Mouse (Mus musculus) G1E-ER4 (cell line): ENCODE results near the gene Gm38392. TPM values are rescaled to one million over a fixed set of nuclear protein-coding genes. Genes with fewer than 3 reads are reported as not detected.

Source experiments
- GATA1 ChIP-seq: IDR thresholded peaks from one replicate; pipeline ENCODE4 v1.8.0; 2012; ENCODE audit warnings: low read length, inconsistent platforms
- polyA plus RNA-seq: library from polyadenylated mRNA; stranded (reverse); fragments of >175 nt; gene quantifications from 2 replicates; pipeline ENCODE4 v1.2.3, GENCODE M21; 2012

Gm38392 gene
- polyA plus RNA-seq, 1 experiment, result not detected

- TF ChIP-seq GATA1, result no peak
These were observed 86.6 kb downstream of the Gm38392 start for GRCm38 (mm10) chr3:88200161-88200971.

DNA sequence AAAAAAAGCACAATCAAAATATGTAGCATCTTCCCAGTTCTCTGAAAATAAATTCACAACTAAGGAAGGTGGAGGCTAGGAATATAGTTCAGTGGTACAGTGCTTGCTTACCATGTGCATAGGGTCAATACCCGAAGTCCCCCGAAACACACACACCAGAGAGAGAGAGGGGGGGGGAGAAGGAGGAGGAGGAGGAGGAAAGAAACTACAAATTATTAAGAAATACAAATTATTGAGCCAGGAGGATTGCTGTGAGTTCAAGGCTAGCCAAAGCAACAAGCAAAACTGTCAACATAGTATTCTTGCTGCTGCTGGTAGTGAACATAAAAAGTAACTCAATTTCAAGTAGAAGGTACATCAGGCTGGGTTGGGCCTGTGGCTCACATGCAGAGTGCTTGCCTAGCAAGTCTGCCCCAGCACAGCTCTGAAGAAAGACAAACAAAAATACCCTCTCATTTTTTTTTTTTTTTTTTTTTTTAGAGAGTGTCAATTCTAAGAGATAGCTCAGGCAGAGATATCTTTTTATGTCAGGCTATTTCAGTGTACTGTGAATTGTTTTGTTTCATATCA is 87.4 kb downstream of the Gm38392 start:
- TF ChIP-seq GATA1, result no peak

GRCm38 (mm10) chr3:88198505-88199020 is 88.4 kb downstream of the Gm38392 start:
- no peak for TF ChIP-seq GATA1

DNA sequence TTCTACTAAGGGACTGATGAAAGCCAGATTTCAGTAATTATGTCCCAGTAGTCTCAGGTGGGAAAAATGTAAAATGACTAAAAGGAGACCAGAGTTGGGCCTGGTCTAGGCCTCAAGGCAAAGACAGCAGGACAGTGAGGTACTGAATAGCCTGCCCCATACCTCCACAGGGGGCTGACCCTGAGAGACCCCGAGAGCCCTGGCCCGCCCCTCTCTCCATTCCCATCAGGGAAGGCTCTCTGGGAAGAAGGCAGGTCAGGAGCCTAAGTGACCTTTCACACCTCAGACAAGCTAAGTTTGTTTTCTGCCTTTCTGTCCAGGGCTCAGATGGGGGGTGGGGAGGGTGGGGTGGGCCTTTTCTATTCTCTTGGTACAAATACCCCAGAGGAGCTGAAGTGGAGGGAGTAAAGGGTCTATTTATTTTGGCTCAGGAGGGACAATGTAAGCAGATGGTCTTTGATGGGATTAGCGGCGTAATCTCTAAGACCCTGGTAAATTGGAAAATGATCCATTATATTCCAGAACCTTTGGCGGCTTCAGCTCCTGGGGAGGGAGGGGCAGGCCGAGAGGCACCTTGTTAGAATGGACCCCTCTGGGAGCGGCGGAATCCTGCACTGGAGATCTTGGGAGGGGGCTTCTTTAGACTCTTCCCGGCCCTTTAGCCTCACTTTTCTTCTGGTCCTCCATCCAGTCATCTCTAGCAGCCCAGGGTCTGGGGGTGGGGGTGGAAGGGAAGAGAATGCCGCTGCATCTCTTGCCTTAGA is 89.1 kb downstream of the Gm38392 start:
- TF ChIP-seq GATA1, result no peak

Other genes starting within 250 kb of the Gm38392 start
- 34.8 and 53.1 TPM in 2 replicates for gene Gpatch4, start 244.1 kb downstream of the Gm38392 start, polyA plus RNA-seq
- 26.1 and 37.5 TPM in 2 replicates for gene Naxe, start 228.7 kb downstream of the Gm38392 start, polyA plus RNA-seq
- gene Ttc24, start 208.9 kb downstream of the Gm38392 start, polyA plus RNA-seq, result not detected in 2 replicates
- gene Iqgap3, start 205.2 kb downstream of the Gm38392 start, polyA plus RNA-seq, result 7.6 and 13.5 TPM in 2 replicates
- 164 and 168 TPM in 2 replicates for gene Mef2d, start 144.8 kb downstream of the Gm38392 start, polyA plus RNA-seq
- gene Rhbg, start 32.5 kb downstream of the Gm38392 start, polyA plus RNA-seq, result not detected in 2 replicates
- gene Tsacc, start 9.8 kb upstream of the Gm38392 start, polyA plus RNA-seq, result 0.52 and 1.1 TPM in 2 replicates
- 13.4 and 13.6 TPM in 2 replicates for gene Cct3, start 9.9 kb upstream of the Gm38392 start, polyA plus RNA-seq
- gene Glmp, start 37.8 kb upstream of the Gm38392 start, polyA plus RNA-seq, result 18.7 and 56.8 TPM in 2 replicates
- 1.2 and 3.4 TPM in 2 replicates for gene Tmem79, start 48.9 kb upstream of the Gm38392 start, polyA plus RNA-seq
- 48.6 and 63.1 TPM in 2 replicates for gene Smg5, start 49.0 kb upstream of the Gm38392 start, polyA plus RNA-seq
- not detected in 2 replicates for gene Paqr6, start 77.4 kb upstream of the Gm38392 start, polyA plus RNA-seq
- gene Bglap3, start 85.5 kb upstream of the Gm38392 start, polyA plus RNA-seq, result not detected in 2 replicates
- gene Bglap2, start 91.5 kb upstream of the Gm38392 start, polyA plus RNA-seq, result not detected in 2 replicates
- 0.30 and 0.36 TPM in 2 replicates for gene Bglap, start 97.3 kb upstream of the Gm38392 start, polyA plus RNA-seq
- gene Pmf1, start 123.1 kb upstream of the Gm38392 start, polyA plus RNA-seq, result 275 and 327 TPM in 2 replicates
- gene Slc25a44, start 137.9 kb upstream of the Gm38392 start, polyA plus RNA-seq, result 8.1 and 17.5 TPM in 2 replicates
- 5.2 and 7.4 TPM in 2 replicates for gene Sema4a, start 174.0 kb upstream of the Gm38392 start, polyA plus RNA-seq
- 352 and 421 TPM in 2 replicates for gene Lmna, start 222.7 kb upstream of the Gm38392 start, polyA plus RNA-seq
- gene Mex3a, start 245.2 kb upstream of the Gm38392 start, polyA plus RNA-seq, result 9.2 and 9.9 TPM in 2 replicates